Mouse (Mus musculus) testis, adult 2 months (tissue): ENCODE results near the gene Gm20388.

Experiments used
- CTCF ChIP-seq: fragments of 200-500 bp; IDR thresholded peaks from 2 replicates; pipeline ENCODE4 v1.5.1; 2012; ENCODE audit warnings: low read depth, mild to moderate bottlenecking, inconsistent platforms, low read length, moderate library complexity; ENCODE audit not compliant: control insufficient read depth, insufficient read depth, insufficient replicate concordance
- POLR2A ChIP-seq: fragments of 200-500 bp; IDR thresholded peaks from 2 replicates; pipeline ENCODE4 v1.6.1; 2012; ENCODE audit warnings: low read depth, mild to moderate bottlenecking, inconsistent platforms, low read length, moderate library complexity; ENCODE audit not compliant: control insufficient read depth

DNA sequence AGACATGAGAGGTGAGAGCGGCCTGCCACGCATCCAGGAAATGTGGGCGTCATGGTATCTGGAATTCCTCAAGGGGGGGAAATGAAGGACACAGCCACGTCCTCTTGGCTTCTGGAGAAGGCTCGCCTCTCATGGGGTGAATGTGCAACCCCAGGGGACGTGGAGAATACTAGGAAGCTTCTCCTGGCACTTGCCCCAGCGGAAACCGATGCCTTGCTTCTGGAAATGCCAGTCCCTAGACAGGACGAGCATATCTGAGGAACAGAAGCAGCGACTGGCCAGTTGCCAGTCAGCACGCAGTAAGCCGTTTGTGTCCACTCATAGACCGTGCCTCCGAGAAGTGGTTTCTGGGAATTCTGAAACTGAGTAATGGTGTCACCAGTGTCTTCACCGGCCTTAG lies 126.6 kb downstream of the Gm20388 start:
- TF ChIP-seq POLR2A, result no peak
- no peak for TF ChIP-seq CTCF
